ENCODE assay signal across 8 mouse cellular contexts in the genomic region with DNA sequence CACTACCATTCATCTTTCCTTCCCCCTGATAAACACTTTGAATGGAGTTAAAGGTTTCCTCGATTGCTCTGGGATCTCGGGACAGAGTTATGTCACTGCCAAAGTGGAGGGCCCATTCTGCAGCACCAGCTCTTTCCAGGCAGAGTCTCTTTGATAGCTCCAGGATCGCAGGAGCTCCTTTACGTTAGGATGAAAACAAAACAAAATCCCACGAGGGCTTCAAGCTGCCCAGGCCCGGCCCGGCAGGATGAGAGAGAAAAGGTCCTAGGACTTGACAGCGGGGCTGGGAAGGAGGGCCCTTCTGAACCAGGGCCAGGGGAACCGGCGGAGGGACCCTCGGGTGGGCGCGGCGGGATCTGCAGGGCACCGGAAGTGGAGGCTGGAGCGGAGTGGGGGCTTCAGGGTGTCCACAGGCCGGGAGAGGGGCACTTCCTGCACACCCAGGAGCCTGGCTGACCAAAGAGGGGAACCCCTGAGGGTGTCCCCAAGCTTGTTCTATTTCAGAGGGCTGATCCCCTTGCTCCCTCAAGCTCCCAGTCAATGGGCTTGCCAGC. TPM values are rescaled to one million over a fixed set of nuclear protein-coding genes. Genes with fewer than 3 reads are reported as not detected.
A peak's percentile ranks its signal among the peaks of the same experiment; 100 is the strongest.
DNase-seq lines count a peak whose midpoint lies in the region; ATAC-seq and TF ChIP-seq lines count a peak whose summit lies in the region.

No protein-coding gene starts in this region.

- peak overlapping the region; percentile 78 for H3K27ac ChIP-seq in heart, adult 2 months
- H3K27ac ChIP-seq in liver, embryonic 14.5 days: peak overlapping the region; percentile 26

- TF ChIP-seq EP300 in heart, adult 2 months (IDR thresholded peaks at IDR 0.05; ENCODE audit: insufficient read depth, low read depth, low read length): no peak
- TF ChIP-seq EP300 in liver, embryonic 14.5 days (IDR thresholded peaks at IDR 0.05; ENCODE audit: low read depth): no peak

- peak; percentile 38 for ATAC-seq in liver, embryonic 14.5 days (ENCODE audit: insufficient read depth)

- WGBS in heart, adult 2 months: 1% methylated on average over 17 of the region's 17 CpGs
- WGBS in liver, embryonic 14.5 days (ENCODE audit: insufficient replicate concordance): under 1% methylated on average over 17 of the region's 17 CpGs

- no peak for TF ChIP-seq CTCF in heart, adult 2 months (IDR thresholded peaks at IDR 0.05)
- TF ChIP-seq CTCF in liver, embryonic 14.5 days (IDR thresholded peaks at IDR 0.05; ENCODE audit: low read depth): no peak

- no peaks in the 10 kb centered on the region for H3K36me3 ChIP-seq in heart, adult 2 months (ENCODE audit: control insufficient read depth, insufficient read depth, low read length)
- H3K36me3 ChIP-seq in erythroblast, embryonic 14.5 days (ENCODE audit: control insufficient read depth): peaks cover 44% of the 10 kb centered on the region
- H3K36me3 ChIP-seq in liver, embryonic 14.5 days (replicated peaks; ENCODE audit: control insufficient read depth, insufficient read depth, low read depth): peaks cover 4% of the 10 kb centered on the region

- no peak for DNase-seq in heart, adult 2 months
- no peak for DNase-seq in heart, postnatal 36 days
- peak; percentile 10 for DNase-seq in CD4-positive helper T cell, adult 2 months (ENCODE audit: low read depth, low spot score)
- DNase-seq in liver, embryonic 14.5 days (ENCODE audit: low read depth in 3 of 3, low spot score in 3 of 3): no peak
- DNase-seq in left cerebral cortex, adult 9 months (ENCODE audit: low spot score in 2 of 2): no peak
- no peak for DNase-seq in urinary bladder, adult 18-20 months (ENCODE audit: low spot score in 2 of 2)
- DNase-seq in B cell, adult 2 months: no peak

- TF ChIP-seq POLR2A in heart, adult 2 months (IDR thresholded peaks at IDR 0.05; ENCODE audit: insufficient read depth, low read depth, low read length): no peak

- no peaks in the 10 kb centered on the region for H3K27me3 ChIP-seq in heart, adult 2 months (ENCODE audit: control insufficient read depth, insufficient read depth, low read length)
- peaks cover 3% of the 10 kb centered on the region for H3K27me3 ChIP-seq in erythroblast, embryonic 14.5 days (ENCODE audit: control insufficient read depth)
- no peaks in the 10 kb centered on the region for H3K27me3 ChIP-seq in liver, embryonic 14.5 days (ENCODE audit: control insufficient read depth, insufficient read depth, low read length)

- peak overlapping the region; percentile 89 for H3K4me2 ChIP-seq in liver, embryonic 14.5 days (ENCODE audit: low read depth)

- intact Hi-C loops in heart, adult 2 months (cut with DNase I): no loop called here
- intact Hi-C loops in heart, postnatal 36 days (cut with DNase I): loop anchor here (1.0 to 2.0 kb wide), 2 partner anchors 24 to 49 kb away; a partner anchor contains a TSS

- H3K4me1 ChIP-seq in heart, adult 2 months (ENCODE audit: control insufficient read depth, insufficient read depth, low read length): peaks cover 2% of the 10 kb centered on the region
- H3K4me1 ChIP-seq in erythroblast, embryonic 14.5 days (ENCODE audit: control insufficient read depth): peaks cover 55% of the 10 kb centered on the region
- H3K4me1 ChIP-seq in liver, embryonic 14.5 days (replicated peaks; ENCODE audit: control insufficient read depth in 2 of 2, insufficient read depth in 2 of 2, low read length in 1 of 2): peaks cover 12 to 30% of the 10 kb centered on the region in 2 experiments; a peak in 3 of 4 replicates

- peak overlapping the region; percentile 81 for H3K9ac ChIP-seq in heart, adult 2 months (ENCODE audit: low read depth, low read length)
- H3K9ac ChIP-seq in liver, embryonic 14.5 days (replicated peaks): peak overlapping the region; percentile 95

- H3K79me2 ChIP-seq in heart, adult 2 months (replicated peaks; ENCODE audit: control insufficient read depth, insufficient read depth, low read length): peaks cover 2% of the 10 kb centered on the region; the same call in 1 of the 2 replicates

- H3K4me3 ChIP-seq in heart, adult 2 months: peak overlapping the region; percentile 85
- H3K4me3 ChIP-seq in erythroblast, embryonic 14.5 days (replicated peaks): peak overlapping the region; percentile 79
- H3K4me3 ChIP-seq in liver, embryonic 14.5 days (ENCODE audit: insufficient read depth in 1 of 2, low read depth in 2 of 2, low read length in 2 of 2): peak overlapping the region; percentile 86 to 91

- no peaks in the 10 kb centered on the region for H3K9me3 ChIP-seq in erythroblast, embryonic 14.5 days (ENCODE audit: control insufficient read depth, low read length)
- no peaks in the 10 kb centered on the region for H3K9me3 ChIP-seq in liver, embryonic 14.5 days (ENCODE audit: control insufficient read depth, low read length)

RNA-seq across cellular contexts. Expression of a gene that starts 7.6 kb away (rescaled TPM):
- total RNA-seq in heart, adult 2 months (2021): 10 to 100 TPM; 11.1 to 11.6 TPM
- 9.1 and 11.7 TPM in 2 replicates for polyA plus RNA-seq in heart, adult 2 months (2012; rRNA removed)
- total RNA-seq in heart, postnatal 36 days (2021): 10 to 100 TPM; 13.0 to 13.6 TPM
- 25.3 TPM in 2 replicates for polyA plus RNA-seq in erythroblast, embryonic 14.5 days (2012)
- polyA plus RNA-seq in liver, embryonic 14.5 days (2012; rRNA removed): 47.6 and 55.9 TPM in 2 replicates
- polyA plus RNA-seq in liver, embryonic 14.5 days (2014; fragmentation: Nextera tagmentation; extraction: Ambion mirVana): 43.1 and 48.6 TPM in 2 replicates

RNA-seq across cellular contexts. Expression of a gene that starts 24.5 kb away (rescaled TPM):
- total RNA-seq in heart, adult 2 months (2021): 1 to 10 TPM; 2.8 to 3.2 TPM
- 4.2 and 6.1 TPM in 2 replicates for polyA plus RNA-seq in heart, adult 2 months (2012; rRNA removed)
- 1 to 10 TPM; 3.9 to 5.1 TPM for total RNA-seq in heart, postnatal 36 days (2021)
- 0.02 TPM in 2 replicates for polyA plus RNA-seq in erythroblast, embryonic 14.5 days (2012)
- polyA plus RNA-seq in liver, embryonic 14.5 days (2012; rRNA removed): 1.2 and 1.3 TPM in 2 replicates
- polyA plus RNA-seq in liver, embryonic 14.5 days (2014; fragmentation: Nextera tagmentation; extraction: Ambion mirVana): 2.3 and 3.0 TPM in 2 replicates

RNA-seq across cellular contexts. Expression of a gene that starts 50.5 kb away (rescaled TPM):
- total RNA-seq in heart, adult 2 months (2021): 100 to 1,000 TPM; 124 to 130 TPM
- 173 and 226 TPM in 2 replicates for polyA plus RNA-seq in heart, adult 2 months (2012; rRNA removed)
- total RNA-seq in heart, postnatal 36 days (2021): 100 to 1,000 TPM; 139 to 148 TPM
- 11.7 and 15.4 TPM in 2 replicates for polyA plus RNA-seq in erythroblast, embryonic 14.5 days (2012)
- 36.5 and 36.7 TPM in 2 replicates for polyA plus RNA-seq in liver, embryonic 14.5 days (2012; rRNA removed)
- polyA plus RNA-seq in liver, embryonic 14.5 days (2014; fragmentation: Nextera tagmentation; extraction: Ambion mirVana): 61.3 and 67.7 TPM in 2 replicates

RNA-seq across cellular contexts. Expression of a gene that starts 53.6 kb away (rescaled TPM):
- 100 to 1,000 TPM; 101 to 113 TPM for total RNA-seq in heart, adult 2 months (2021)
- 69.6 and 69.9 TPM in 2 replicates for polyA plus RNA-seq in heart, adult 2 months (2012; rRNA removed)
- 100 to 1,000 TPM; 104 to 117 TPM for total RNA-seq in heart, postnatal 36 days (2021)
- 46.8 and 55.3 TPM in 2 replicates for polyA plus RNA-seq in erythroblast, embryonic 14.5 days (2012)
- polyA plus RNA-seq in liver, embryonic 14.5 days (2012; rRNA removed): 74.2 and 104 TPM in 2 replicates
- 170 and 181 TPM in 2 replicates for polyA plus RNA-seq in liver, embryonic 14.5 days (2014; fragmentation: Nextera tagmentation; extraction: Ambion mirVana)
